Mouse (Mus musculus) megakaryocyte progenitor cell, adult 5-6 weeks (primary cell): ENCODE results near the gene Tmem167. TPM values are rescaled to one million over a fixed set of nuclear protein-coding genes. Genes with fewer than 3 reads are reported as not detected.
A peak's percentile ranks its signal among the peaks of the same experiment; 100 is the strongest.
"Not testable (repeated sequence)": the region's sequence is repeated elsewhere in the genome, so short reads cannot be mapped to it uniquely, and the experiment has no call there.

Experiments used
- ATAC-seq: replicated peaks from 2 replicates; pipeline ENCODE4 v1.8.0; 2016; ENCODE audit warnings: mild to moderate bottlenecking, moderate TSS enrichment, inconsistent platforms; ENCODE audit not compliant: poor library complexity
- total RNA-seq, 2 experiments: library from RNA; stranded (forward) in 1 of 2; stranded (reverse) in 1 of 2; fragments of 157-497, 149-512 nt in 1 of 2; fragments of 200-1000 nt in 1 of 2; gene quantifications; 2 replicates each; pipeline versions ENCODE4 v1.2.3 to v1.2.4; 2015 to 2017

Gene Tmem167
- total RNA-seq (2015) (28.9 and 32.5 TPM in 2 replicates), total RNA-seq (2017) (18.7 and 18.9 TPM in 2 replicates)

DNA sequence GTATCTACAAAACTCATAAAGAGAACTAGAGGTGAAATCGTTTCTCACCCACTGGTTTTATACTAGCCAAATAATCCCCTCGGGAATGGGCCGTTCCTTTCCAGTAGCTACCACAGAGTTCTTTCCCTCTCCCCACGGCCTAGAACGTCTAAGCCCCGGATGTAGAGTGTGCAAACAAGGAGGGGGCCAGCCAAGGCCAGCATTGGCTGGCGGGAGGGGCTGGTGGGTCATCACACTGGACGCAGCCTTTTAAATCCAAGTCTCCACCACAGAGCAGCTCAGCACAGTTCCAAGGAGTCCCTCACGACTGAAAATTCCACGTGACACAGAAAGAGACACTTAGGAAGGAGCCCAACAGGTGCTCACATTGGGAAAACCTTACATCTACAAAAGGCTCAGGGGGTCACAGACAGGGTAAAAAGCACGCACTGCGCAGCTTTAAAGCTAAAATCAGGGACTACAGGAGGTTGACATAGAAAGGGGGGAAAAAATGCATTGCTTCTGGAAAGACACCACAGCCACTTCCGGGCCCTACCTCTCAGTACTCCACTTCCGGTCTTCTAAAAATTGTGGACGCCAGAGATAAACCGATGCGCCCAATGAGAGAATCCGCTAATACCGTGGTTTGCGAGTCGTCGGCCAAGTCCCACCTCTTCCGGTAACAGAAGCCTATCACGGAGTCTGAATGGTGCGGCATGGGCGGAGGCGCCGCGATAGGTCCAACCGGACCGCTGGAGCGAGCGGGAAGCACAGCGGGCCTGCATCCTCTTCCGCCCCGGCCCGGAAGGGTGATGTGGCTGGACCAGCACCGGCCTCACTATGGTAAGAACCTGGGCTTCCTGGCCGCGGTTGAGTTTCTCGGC lies at the start of gene Tmem167, which contains the start of gene Xrcc4:
Gene Tmem167, plus strand, starts transcription at position 162 of the 863 bp plus-strand sequence.
Gene Xrcc4, minus strand, starts transcription at position 647 of the 863 bp plus-strand sequence.
- peak; percentile 98 for ATAC-seq

DNA sequence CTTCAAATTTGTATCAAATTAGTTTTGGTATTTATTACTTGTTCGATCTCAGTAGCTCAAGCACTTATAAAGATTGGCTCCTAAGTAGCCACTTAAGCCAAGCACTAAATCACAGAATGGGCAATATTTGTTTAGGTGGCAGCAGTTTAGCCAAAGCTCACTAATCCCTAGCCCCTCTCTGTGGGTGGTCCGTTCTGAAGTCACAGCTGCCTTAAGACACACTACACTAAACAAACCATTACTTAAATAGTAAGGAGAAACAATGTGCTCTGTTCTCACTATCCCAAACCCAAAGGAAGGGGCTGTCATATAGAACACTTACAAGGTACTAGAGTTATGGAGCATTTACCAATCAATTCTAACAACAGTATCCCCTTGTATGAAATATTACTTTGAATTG lies 49.3 kb upstream of the Tmem167 start:
- no peak for ATAC-seq

DNA sequence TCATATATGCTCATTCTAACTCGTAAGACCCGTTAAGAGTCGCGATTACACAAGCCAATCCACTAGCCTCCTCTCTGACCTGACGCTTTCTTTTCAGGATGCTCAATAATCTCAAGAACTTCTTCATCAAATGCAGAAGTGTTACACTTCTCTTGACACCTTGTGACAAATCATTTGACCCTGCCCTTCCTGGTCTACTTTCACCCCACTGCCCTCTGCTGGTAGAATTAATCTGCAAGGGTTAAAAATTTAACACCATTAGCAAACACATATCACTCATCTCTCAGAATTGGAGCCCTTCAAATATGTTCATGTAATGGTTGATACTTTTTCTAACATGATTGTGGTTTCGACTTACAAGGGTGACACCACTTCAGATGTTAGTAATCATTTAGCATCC lies 37.2 kb upstream of the Tmem167 start:
- peak; percentile 85 for ATAC-seq

DNA sequence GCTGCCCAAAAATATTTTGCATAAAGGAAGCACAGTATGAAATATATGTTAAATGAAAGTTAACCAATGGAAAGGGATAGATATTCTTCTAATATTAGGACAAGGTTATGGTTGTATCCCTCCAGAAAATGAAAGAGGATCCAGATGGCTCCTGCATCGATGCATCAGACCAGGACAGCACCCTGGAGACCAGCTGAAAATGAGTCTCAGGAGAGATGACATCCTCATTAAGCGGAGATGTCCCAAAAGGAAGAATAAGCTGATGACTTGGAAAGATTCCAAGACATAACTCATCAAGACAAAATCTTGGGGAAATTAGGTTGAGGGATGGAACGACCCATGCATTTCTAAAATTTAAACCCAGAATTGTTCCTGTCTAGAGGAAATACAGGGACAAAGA lies 36.5 kb upstream of the Tmem167 start:
- ATAC-seq, result no peak

DNA sequence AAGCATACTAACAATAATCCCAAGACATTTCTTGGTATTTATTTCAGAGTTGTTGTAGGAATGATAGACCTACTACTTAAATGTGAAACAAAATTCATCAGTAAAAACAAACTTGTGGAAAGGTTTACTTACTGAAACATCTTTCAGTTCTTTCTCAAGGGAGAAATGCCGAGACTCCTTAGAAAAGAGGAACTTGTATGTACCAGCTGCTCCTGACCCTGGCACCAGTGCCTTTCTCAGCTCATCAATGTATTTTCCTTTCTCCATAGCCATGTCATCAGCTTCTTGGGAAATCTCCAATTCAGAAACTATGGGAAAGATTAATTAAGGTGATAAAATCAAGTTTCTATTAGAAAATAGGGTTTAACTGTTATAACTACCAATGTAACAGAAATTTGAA lies 27.0 kb upstream of the Tmem167 start:
- ATAC-seq, result peak; percentile 46; the same call in 1 of the 2 replicates

DNA sequence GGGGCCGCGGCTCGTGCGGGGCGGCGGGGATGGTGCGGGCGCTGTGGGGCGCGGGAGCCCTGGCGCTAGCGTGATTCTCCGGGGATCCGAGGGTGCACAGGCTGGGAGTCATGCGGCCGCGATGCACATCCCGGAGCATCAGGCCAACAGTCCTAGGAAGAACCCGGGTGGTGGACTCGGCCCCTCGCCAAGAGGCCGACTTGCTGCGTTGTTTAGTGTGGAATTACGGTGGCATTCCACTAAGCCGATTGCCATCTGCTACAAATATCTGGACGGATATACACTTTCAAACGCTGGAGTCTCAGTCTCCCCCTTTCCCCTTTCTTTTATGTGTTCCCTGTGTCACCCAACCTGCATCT lies 881 bp downstream of the Tmem167 start:
- no peak for ATAC-seq

DNA sequence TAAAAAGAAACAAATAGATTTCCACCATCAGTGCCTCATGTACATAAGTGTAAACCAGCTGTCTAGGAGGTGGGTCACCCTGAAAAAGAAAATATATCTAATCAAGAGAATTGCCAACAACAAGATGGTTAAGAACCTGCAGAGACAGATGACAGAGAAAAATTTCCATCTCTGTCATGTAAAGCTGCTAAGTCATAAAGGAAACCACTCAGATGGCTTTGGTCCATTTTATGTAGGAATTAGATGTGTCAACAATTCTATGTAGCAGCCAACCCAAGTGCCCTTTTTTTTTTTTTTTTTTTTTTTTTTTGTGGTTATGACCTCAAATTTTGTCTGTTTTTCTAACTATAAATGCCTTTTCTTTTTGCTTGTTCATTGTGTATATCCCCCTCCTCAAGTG lies 12.6 kb downstream of the Tmem167 start:
- no peak for ATAC-seq

DNA sequence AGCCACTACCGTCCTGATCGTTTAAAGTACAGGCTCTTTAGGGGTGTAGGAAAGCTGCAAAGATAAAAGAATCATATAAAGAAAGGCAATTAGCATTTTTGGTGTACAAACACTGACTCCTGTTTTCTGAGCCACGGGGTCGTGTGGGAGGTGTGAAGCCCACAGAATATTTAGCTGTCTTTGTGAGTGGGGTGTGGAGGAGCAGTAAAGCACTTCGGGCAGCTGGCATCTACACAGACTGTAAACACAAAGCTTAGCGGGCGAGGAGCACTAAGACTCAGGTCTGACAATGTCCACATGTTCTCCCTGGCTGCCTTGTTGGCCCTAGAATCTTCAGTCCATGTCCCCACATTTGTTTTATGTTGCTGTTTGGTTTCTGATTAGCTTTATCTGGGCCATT lies 17.2 kb downstream of the Tmem167 start:
- ATAC-seq, result no peak

DNA sequence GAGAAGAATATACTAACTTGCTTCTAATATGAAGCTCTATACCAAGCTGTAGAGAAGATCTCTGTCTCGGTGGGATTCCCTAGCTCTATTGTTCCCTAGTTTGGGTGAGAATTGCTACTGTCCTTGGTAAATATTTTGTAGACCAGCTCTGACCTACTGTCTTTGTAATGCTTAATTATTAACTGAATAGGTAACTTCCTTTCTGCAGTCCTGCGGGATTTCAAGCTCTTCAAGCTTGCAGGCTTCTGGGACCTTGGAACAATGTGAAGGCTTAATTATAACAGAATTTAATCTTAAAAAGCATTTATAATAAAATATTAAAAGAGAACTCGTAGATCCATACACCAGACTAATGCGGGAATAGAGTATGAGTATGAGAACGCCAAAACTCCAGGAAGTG lies 19.8 kb downstream of the Tmem167 start:
- not testable (repeated sequence) for ATAC-seq

DNA sequence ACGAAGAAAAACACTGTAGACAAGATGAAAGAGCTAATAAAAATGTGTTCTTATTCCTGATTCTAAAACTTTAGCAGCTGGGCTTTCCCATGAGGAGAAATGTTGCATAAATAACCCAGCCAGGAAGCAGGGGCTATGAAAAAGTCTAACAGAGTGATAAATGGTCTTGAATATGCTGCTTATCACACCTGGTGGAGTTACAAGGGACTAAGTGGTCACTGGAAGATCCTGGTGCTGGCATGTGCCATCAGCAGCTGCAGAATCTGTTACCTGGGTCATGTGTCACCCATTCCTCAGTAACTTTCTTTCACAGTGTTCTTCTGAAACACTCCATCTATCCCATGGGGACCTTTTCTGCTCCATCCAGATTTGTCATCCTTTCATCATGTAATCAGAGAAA lies 22.8 kb downstream of the Tmem167 start:
- ATAC-seq, result no peak

DNA sequence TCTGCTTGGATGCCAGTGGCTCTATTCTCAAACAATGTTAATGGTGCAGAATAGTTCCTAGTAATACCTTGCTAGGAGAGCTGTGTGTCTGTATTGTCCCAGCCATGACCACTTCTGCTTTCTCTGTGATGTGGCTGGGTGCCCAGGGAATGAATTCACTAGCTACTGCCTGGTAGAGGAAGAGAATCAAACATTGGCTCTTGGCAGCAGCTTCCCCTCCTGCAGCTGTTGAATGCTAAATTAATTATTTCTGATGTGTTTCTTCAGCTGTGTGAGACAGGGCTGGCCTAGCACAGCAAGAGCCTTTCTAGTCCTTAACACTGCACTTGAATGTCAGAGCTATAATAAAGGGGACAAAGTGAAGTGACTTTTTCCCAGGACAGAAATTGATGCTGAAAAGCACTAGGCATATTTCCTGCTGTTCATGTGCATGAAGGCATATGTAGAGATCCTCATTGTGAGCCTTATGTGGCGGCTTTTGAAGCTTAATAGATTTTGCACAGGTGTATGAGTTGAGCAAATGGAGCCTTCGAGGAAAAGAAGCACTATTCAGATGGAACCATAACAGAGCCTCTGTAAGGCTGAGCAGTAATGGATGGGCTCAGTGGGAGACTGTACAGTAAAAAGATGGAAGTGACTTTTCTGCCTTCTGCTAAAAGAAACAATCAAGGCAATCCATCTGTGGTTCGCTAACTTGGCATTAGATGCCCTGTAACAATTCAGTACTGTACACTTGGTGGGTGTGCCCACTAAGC lies 47.4 kb downstream of the Tmem167 start:
- ATAC-seq, result peak; percentile 98

DNA sequence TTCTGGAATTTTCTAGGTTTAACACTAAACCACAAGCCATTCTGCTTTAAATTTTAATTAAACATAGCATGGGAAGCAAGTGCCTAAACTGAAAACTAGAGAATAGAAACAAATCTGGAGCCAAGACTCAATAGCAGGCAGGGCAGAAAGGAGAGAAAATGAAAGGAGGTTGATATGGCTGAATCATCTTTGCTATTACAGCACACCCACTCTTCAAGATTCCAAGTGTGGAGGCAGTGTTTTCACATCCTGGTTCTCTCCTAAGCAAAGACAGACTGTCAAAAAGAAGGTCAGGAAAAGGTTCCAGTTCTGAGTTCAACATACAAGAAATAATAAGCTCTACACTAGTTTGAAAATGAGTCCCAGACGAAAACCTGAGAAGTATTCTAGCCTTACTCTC lies 52.8 kb downstream of the Tmem167 start:
- ATAC-seq, result no peak

DNA sequence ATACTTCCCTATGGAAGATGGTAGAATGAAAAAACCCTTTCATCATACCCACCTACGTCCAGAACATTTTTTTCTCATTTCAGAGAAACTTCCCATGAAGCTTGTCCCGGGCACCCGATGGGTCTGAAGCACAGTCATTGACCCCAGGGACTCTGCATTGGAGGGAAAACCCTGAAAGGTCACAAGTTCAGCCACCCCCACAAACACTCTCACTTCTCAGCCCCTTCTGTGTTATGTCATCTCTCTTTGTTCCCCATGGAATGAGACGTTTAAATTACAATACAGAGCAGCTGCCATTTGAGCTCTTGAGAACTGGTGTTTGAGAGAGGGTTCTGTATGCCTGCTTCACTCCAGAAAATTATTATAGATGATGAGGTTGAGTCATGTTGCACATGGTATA lies 54.3 kb downstream of the Tmem167 start:
- ATAC-seq, result no peak

DNA sequence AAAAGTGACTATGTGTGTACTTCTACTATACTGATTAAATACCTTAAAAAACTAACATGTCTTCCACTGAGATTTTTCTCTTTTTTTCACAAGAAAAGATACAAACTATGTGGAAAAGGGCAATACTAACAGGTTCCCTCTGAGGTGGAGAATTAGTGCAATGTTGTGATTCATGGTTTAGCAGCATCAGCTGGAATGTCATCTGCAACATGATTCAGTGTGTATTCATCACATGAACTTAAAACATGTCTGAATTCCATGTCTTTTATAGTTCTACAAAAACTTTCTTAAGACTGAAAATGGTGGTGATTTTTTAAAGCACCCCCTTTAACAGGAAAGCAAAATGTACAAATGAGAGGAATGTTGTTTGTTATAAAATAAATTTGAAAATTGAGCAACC lies 63.0 kb downstream of the Tmem167 start:
- no peak for ATAC-seq

DNA sequence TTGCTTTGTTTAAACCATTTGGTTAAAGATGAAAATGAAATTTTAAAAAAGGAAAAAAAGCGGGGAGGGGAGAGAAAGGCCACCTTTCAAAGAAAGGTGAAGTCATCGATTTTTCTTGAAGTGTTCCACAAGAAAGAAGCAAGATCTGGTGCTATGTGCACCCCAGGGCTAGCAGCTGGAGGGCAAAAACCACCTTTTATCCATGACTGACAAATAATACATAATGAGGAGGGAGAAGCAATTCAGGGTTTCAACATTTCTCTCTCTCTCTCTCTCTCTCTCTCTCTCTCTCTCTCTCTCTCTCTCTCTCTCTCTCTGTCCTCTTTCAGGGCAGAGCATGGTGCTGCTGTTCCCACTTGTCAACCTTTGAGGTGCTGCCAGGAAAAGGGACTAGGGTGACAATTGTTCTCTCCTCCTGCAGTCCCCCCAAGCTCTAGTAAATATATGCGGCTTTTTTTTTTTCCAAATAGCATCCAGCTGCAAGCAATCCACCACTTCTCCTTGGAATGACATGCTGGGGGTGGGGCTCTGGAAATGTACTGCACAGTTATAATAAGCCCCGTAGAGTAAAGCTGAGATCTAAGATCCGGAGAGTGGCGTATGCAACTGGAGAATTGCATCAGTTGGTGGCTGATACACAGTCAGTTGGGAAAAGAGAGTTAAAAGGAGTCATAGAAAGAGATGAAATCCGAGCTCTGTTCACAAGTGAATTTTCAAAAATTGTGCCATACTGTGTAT lies 63.8 kb downstream of the Tmem167 start:
- ATAC-seq, result no peak

DNA sequence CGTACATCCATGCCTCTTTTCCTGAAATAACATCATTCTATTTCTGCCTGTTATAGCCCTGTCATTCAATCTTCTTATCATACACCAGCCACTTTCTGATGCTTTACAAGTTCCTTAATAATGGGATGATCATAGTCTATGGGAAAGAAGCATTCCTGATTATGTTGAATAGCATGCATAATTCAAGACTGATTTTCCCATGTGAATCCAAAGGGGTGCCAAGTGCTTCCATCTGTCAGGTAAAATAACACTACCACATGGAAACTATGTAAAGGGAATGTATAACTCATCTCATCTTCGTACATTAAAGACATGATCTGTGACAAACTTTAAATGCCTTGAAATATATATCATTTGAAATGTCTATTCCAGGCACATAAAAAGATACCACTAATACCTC lies 75.2 kb downstream of the Tmem167 start:
- no peak for ATAC-seq

DNA sequence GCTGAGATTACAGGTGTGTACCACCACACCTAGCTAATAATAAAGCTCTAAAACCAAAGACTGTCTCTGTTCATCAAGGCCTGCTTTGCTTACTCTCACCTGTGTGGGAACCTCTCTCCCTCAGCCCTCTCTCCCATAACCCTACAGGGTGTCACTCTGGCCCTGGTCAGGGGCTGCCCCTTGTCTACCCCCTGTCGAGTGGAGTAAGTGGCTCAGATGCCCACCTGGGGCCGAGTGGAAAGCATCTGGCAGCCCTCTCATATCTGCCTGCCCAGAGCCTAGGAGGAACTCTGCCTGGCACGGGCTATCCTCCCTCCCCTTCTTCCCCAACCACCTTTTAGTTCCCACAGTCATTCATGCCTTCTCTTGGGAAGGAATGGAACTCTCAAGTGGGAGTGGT lies 78.1 kb downstream of the Tmem167 start:
- no peak for ATAC-seq

DNA sequence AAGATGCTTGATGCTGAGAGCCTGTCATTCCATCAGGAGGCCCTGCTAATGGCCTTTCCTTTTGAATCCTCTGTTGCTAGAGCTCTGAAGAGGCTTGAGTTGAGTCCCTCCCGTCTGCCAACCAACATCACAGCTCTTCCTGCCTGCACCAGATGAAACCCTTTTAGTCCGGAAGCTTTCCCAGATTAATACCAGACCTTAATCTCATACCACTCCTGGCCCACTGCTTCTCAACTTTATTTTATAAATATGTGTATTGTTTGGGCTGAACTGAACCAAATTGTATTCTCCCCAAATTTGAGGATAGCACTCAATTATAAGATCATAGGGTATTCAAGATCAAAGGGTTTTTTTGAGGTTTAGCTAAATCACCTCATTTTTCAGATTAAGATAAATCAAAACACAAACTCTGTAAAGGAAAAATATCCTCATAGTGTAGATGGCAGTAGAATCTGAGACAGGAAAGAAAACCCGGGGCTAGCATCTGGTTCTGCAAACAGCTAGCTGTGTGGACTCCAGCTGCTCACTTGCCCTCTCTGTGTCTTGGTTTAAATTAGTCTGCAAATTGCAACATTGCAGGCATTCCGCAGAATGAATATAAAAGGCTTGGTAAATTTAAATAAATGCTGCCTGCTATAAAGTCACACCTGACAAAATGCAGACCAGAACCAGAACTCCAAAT lies 81.3 kb downstream of the Tmem167 start:
- ATAC-seq, result no peak

DNA sequence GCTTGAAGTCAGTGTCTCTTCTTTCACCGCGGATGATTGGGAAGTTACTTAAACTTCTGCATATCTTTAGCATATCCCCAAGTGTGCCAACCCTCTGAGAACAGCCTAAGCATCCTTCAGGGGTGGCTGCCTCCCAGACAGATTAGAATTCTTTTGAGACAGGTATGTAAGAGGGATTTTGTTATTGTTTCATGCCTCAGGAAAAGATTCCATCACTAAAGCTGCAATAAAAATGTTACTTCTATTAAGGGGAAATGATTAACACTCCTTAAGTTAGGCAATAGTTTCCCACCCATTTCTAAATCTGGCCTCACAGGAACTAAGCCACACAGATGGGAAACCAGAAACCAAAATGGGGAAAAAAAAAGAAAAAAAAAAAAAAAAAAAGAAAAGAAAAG lies 81.9 kb downstream of the Tmem167 start:
- peak; percentile 65; the same call in 1 of the 2 replicates for ATAC-seq

DNA sequence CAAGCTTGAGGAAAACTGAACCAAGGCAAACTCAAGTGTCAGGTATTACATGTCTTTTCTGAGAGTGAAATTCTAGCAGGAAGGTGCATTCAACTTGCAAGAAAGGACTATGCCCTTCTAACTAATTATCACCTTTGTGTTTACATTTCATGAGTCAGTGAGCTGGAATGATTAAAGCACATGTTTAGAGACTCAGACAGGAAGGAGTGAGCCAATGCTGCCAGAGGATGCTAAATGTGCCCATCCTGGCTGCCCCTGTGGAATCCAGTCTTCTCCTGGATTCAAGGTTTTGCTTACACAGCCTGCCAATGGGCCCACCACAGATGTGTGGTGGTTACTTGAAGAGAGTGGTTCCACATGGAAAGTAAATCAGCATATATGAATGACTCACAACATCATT lies 82.5 kb downstream of the Tmem167 start:
- no peak for ATAC-seq

DNA sequence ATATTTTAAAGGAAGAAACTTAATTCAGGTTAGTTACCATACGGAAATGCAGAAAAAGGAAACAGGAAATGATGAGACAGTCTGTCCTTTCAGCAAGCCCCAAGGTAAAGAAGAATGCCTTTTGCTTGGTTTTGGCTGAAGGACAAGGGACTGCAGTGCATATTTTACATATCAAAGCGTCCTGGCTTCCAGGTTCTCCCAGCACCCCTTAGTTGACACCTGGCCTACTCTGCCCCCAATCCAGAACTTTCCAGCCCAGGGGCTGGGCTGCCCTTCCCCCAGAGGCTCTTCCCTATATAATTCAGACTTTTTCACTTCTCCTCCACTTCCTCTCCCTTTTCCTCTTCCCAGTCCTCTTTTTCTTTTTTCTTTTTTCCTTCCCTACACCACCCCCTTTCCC lies 86.7 kb downstream of the Tmem167 start:
- ATAC-seq, result no peak
